Mouse (Mus musculus) kidney, embryonic 16.5 days (tissue): Measurements from ENCODE around the gene Bmp5. TPM values are rescaled to one million over a fixed set of nuclear protein-coding genes. Genes with fewer than 3 reads are reported as not detected.

ENCODE experiments used
- ATAC-seq: fragments of 200-750 bp; cut with Nextera tagmentation; 2 replicates; pipeline ENCODE4 v1.8.0; 2017; ENCODE audit warnings: moderate TSS enrichment; ENCODE audit not compliant: low FRiP score, low TSS enrichment
- H3K27ac ChIP-seq: fragments of 300-500 bp; sonication (generic); 2 replicates; pipeline ENCODE4 v1.5.1; 2014; ENCODE audit warnings: low read length
- H3K27me3 ChIP-seq: fragments of 300-500 bp; sonication (generic); 2 replicates; pipeline ENCODE4 v1.6.1; 2014; ENCODE audit warnings: low read length, control low read depth, mixed read lengths; ENCODE audit not compliant: insufficient read depth
- H3K36me3 ChIP-seq: fragments of 300-500 bp; sonication (generic); 2 replicates; pipeline ENCODE4 v1.6.1; 2014; ENCODE audit warnings: low read length, control low read depth, mixed read lengths; ENCODE audit not compliant: insufficient read depth
- H3K4me1 ChIP-seq: fragments of 300-500 bp; sonication (generic); 2 replicates; pipeline ENCODE4 v1.6.1; 2014; ENCODE audit warnings: low read length, control low read depth, mixed read lengths; ENCODE audit not compliant: insufficient read depth
- H3K4me2 ChIP-seq: fragments of 300-500 bp; sonication (generic); replicated peaks from 2 replicates; pipeline ENCODE4 v1.6.1; 2014; ENCODE audit warnings: low read depth, low read length
- H3K4me3 ChIP-seq: fragments of 300-500 bp; sonication (generic); 2 replicates; pipeline ENCODE4 v1.5.1; 2014; ENCODE audit warnings: mild to moderate bottlenecking, low read length
- H3K9ac ChIP-seq: fragments of 300-500 bp; sonication (generic); replicated peaks from 2 replicates; pipeline ENCODE4 v1.6.1; 2014; ENCODE audit warnings: low read length
- H3K9me3 ChIP-seq: fragments of 300-500 bp; sonication (generic); 2 replicates; pipeline ENCODE4 v1.6.1; 2016; ENCODE audit warnings: low read length, control low read depth
- WGBS: fragments of 180-500 bp; shearing (Covaris S2); extraction: QIAGEN DNeasy Blood & Tissue Kit; methylation state at CpG from one replicate; pipeline ENCODE4 v1.1.7; 2014; 5-methylcytosine and 5-hydroxymethylcytosine counted together
- polyA plus RNA-seq: library from polyadenylated mRNA; unstranded; fragments of >200 nt; fragmentation: Nextera tagmentation; extraction: Ambion mirVana; gene quantifications from 2 replicates; pipeline ENCODE4 v1.2.1, GENCODE M21; 2015

Gene Bmp5
- polyA plus RNA-seq, 1 experiment from 2014 or later: 1.9 TPM

DNA sequence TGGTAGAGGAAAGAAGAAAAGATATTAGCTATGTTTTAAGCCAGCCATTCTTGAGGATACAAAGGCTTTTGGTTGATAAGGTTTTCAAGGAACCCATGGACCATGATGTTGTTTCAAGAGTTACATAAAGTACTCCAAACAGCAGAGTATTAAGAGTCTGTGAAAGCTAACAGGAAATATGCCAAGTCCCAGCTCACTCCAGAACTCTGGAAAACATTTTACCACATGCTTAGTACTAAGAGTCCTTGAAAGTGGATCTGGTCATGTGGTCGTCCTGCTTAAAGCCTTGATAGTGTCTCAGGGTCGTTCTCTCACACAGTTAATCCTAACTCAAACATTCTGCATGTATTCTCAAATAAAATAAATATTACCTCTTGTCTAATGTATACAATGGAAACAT, 101.2 kb downstream of the Bmp5 start:
- no peak overlapping the region for H3K27ac ChIP-seq
- no peaks in the 10 kb centered on the region for H3K27me3 ChIP-seq
- H3K9ac ChIP-seq: no peak overlapping the region
- no peak overlapping the region for H3K4me2 ChIP-seq
- WGBS: 70% methylated on average over 2 of the region's 2 CpGs
- H3K36me3 ChIP-seq: no peaks in the 10 kb centered on the region
- no peaks in the 10 kb centered on the region for H3K9me3 ChIP-seq
- H3K4me3 ChIP-seq: no peak overlapping the region
- H3K4me1 ChIP-seq: no peaks in the 10 kb centered on the region
- no peak for ATAC-seq

DNA sequence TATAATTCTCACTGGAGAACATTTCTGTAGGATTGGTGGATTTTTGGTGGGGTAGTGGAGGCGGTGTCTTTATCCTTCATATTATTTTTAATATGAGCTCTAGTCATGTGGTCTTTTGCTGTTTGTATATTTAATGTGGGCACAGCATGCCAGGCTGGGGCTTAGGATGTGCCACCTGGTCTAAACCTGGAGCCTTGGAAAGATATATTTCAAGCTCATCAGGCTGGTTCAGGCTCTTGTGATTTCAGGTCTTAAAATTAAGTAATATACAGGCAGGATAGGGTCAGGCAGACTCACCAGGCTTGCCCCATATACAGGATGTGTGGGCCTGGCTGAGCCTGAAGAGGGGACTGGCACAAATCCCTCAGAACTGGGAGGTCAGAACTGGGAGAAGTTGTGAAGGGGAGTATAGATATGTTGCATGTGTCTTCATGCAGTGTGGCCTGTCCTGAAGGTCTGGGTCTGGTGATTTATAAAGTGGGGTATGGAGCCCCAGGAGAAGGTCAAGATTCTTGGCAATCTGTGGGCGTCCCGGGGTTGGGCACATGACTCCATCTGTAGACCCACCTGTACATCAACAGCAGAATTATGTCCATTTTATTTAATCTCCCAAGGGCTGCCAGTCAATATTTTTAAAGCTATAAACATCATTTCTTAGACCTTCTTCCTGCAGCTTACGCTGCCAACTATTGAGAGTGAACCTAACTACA, 108.5 kb downstream of the Bmp5 start:
- H3K27me3 ChIP-seq: no peaks in the 10 kb centered on the region
- H3K9me3 ChIP-seq: no peaks in the 10 kb centered on the region
- WGBS: 90% methylated on average over 4 of the region's 4 CpGs
- no peak overlapping the region for H3K4me3 ChIP-seq
- H3K36me3 ChIP-seq: no peaks in the 10 kb centered on the region
- no peak overlapping the region for H3K9ac ChIP-seq
- no peak for ATAC-seq
- H3K4me1 ChIP-seq: no peaks in the 10 kb centered on the region
- H3K27ac ChIP-seq: no peak overlapping the region
- H3K4me2 ChIP-seq: no peak overlapping the region

DNA sequence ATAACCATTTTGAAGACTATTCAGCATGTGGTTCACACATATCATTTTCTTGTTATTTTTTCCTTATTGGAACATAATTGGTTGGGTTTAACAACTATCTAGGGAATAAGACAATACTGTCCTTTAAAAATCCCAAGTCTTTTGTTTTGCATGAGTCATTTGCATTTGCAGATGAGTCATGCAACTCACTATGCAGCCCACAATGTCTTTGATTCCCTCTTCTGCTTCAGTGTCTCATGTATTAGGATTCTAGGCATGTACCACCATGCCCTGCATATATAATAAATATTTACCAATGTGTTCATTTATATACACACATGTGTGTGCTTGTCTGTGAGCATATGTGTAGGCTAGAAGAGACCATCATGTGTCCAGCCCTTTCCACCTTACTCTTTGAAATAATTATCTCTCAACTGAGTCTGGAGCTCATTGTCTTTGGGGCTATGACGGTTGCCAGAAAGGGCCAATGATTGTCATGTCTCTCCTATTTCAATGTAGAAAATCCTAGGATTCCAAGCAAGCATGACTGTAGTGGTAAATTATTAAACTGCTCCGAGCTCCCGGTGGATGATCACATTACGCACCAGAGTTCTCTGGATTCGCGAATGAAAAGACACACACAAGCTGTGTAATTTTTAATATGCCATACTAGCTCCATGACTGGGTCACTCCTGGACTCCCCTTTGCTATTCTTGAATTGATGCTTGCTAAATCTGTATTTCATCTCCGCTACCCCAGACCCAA, 111.8 kb downstream of the Bmp5 start:
- Histone ChIP-seq H3K27ac (no peak overlapping the region), H3K4me1 (no peaks in the 10 kb centered on the region), H3K9me3 (no peaks in the 10 kb centered on the region), H3K36me3 (no peaks in the 10 kb centered on the region), H3K27me3 (no peaks in the 10 kb centered on the region), H3K4me3 (no peak overlapping the region), H3K9ac (no peak overlapping the region), H3K4me2 (no peak overlapping the region)
- WGBS: 72% methylated on average over 7 of the region's 7 CpGs
- no peak for ATAC-seq

DNA sequence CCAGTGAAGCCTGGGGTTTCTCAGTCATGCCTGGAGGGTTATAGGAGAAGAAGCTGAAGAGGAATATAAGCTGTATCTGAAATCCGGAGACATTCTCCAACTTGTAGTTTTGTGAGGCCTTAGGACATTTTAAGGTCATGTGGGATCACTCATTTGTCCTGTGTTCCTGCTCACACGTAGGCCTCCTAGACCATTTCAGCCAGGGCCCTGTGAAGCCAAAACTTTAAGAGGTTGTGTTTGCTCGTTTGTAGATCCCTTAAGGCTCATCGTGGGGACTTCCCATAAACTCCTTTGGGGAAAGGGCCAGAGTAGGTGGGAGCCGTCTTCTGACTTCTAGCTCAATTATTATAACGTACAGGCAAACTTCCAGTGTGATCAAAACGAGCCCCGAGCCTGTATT, 121.8 kb downstream of the Bmp5 start:
- Histone ChIP-seq H3K4me3 (no peak overlapping the region), H3K9me3 (no peaks in the 10 kb centered on the region), H3K4me1 (no peaks in the 10 kb centered on the region), H3K9ac (no peak overlapping the region), H3K36me3 (no peaks in the 10 kb centered on the region), H3K4me2 (no peak overlapping the region), H3K27me3 (no peaks in the 10 kb centered on the region), H3K27ac (no peak overlapping the region)
- 70% methylated on average over 8 of the region's 8 CpGs for WGBS
- ATAC-seq: no peak

GRCm38 (mm10) chr9:75898022-75898421, 122.9 kb downstream of the Bmp5 start:
- Histone ChIP-seq H3K27ac (no peak overlapping the region), H3K4me2 (no peak overlapping the region), H3K36me3 (no peaks in the 10 kb centered on the region), H3K27me3 (no peaks in the 10 kb centered on the region), H3K9ac (no peak overlapping the region), H3K4me1 (no peaks in the 10 kb centered on the region), H3K9me3 (no peaks in the 10 kb centered on the region), H3K4me3 (no peak overlapping the region)
- ATAC-seq: no peak
- 90% methylated on average over 4 of the region's 4 CpGs for WGBS

GRCm38 (mm10) chr9:75901219-75901618, 126.1 kb downstream of the Bmp5 start:
- Histone ChIP-seq H3K4me3 (no peak overlapping the region), H3K4me2 (no peak overlapping the region), H3K27ac (no peak overlapping the region), H3K27me3 (no peaks in the 10 kb centered on the region), H3K9ac (no peak overlapping the region), H3K9me3 (no peaks in the 10 kb centered on the region), H3K36me3 (no peaks in the 10 kb centered on the region), H3K4me1 (no peaks in the 10 kb centered on the region)
- ATAC-seq: no peak
- 69% methylated on average over 9 of the region's 9 CpGs for WGBS

- Histone ChIP-seq H3K27ac (no peak overlapping the region), H3K27me3 (no peaks in the 10 kb centered on the region), H3K4me1 (0 out of 2 replicates have a peak, but pooled peaks cover 3% of the 10 kb centered on the region), H3K9ac (no peak overlapping the region), H3K36me3 (no peaks in the 10 kb centered on the region), H3K9me3 (no peaks in the 10 kb centered on the region), H3K4me2 (no peak overlapping the region), H3K4me3 (no peak overlapping the region)
- ATAC-seq: no peak
- WGBS: 53% methylated on average over 2 of the region's 2 CpGs
Observed at GRCm38 (mm10) chr9:75905497-75905896, 130.3 kb downstream of the Bmp5 start.

GRCm38 (mm10) chr9:75910112-75910799, 135.1 kb downstream of the Bmp5 start:
- no peaks in the 10 kb centered on the region for H3K9me3 ChIP-seq
- H3K4me3 ChIP-seq: no peak overlapping the region
- no peaks in the 10 kb centered on the region for H3K27me3 ChIP-seq
- peak; percentile 35; the same call in 1 of the 2 replicates for ATAC-seq
- H3K4me2 ChIP-seq: no peak overlapping the region
- H3K36me3 ChIP-seq: no peaks in the 10 kb centered on the region
- H3K27ac ChIP-seq: no peak overlapping the region; the same call in 1 of the 2 replicates
- H3K4me1 ChIP-seq: 0 out of 2 replicates have a peak, but pooled peaks cover 3% of the 10 kb centered on the region
- H3K9ac ChIP-seq: no peak overlapping the region; the same call in 1 of the 2 replicates
- 22% methylated on average over 7 of the region's 7 CpGs for WGBS

DNA sequence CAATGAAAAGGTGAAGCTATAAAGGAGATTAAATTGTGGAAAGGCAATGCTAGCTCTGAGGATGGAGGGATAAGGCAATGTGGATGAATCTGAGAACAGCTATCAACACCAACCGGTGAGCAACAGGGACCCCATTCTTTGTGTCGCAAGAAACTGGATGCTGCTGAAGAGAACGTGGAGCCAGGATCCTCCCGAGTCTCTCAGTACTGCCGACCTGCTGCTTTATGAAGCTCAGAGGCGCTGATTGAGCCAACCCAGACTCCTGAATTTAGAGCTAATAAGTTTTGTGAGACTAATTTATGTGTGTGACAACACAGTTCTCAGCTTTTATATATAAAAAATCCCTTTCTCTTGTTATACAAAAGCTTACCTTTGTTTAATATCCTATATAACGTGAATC, 136.4 kb downstream of the Bmp5 start:
- Histone ChIP-seq H3K4me3 (no peak overlapping the region), H3K9ac (no peak overlapping the region), H3K27ac (no peak overlapping the region), H3K4me2 (no peak overlapping the region), H3K4me1 (0 out of 2 replicates have a peak, but pooled peaks cover 3% of the 10 kb centered on the region), H3K27me3 (no peaks in the 10 kb centered on the region), H3K36me3 (no peaks in the 10 kb centered on the region), H3K9me3 (no peaks in the 10 kb centered on the region)
- 70% methylated on average over 7 of the region's 7 CpGs for WGBS
- no peak for ATAC-seq
